Mouse (Mus musculus): ENCODE data around the gene Clasrp.

Gene Clasrp

DNA sequence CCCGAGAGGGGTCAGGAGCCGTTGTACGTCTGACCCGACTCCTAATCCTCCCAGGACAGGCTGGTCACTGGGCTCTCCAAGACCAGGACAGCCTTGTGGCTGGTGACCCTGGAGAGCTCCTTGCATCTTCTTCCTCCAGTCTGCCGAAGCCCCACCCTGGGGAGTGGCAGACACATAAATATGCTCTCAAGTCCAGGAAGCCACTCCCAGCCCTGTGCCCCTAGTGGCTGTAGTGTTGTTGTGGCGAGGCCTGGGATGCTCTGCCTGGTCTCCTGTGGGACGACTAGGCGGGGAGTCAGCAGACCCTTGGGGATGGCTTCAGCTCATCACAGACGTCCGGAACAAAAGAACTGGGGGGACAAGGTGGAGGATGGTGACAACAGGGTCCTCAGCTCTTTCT is 73.2 kb downstream of the Clasrp start:
- DNase-seq (ENCODE audit: low read depth): no peak

Data from fibroblast of lung, adult 2 months (primary cell).